Mouse (Mus musculus) layer of hippocampus, postnatal 25 days (tissue): ENCODE measurements at regions not wholly inside any gene's neighbourhood (a gene's known extent, or its start where the extent isn't known, plus 50 kb on each side); places are given as distances from the start of the nearest gene placed in this dataset.
"Not testable (repeated sequence)": the region's sequence is repeated elsewhere in the genome, so short reads cannot be mapped to it uniquely, and the experiment has no call there.

Experiments
- DNase-seq, 2 experiments: peaks; one replicate each; pipeline ENCODE4 v3.0.0; 2022; ENCODE audit warnings: mixed read lengths in 2 of 2, low spot score in 1 of 2; ENCODE audit errors: extremely low spot score in 1 of 2

GRCm38 (mm10) chr7:113010150-113010549 lies 56.4 kb downstream of the Rassf10 start:
- no peak for DNase-seq

GRCm38 (mm10) chr7:113017092-113017755 lies 63.5 kb downstream of the Rassf10 start:
- no peak for DNase-seq

- DNase-seq: no peak
These were observed 67.7 kb downstream of the Rassf10 start for GRCm38 (mm10) chr7:113021412-113021811.

- no peak for DNase-seq
These were observed 68.8 kb downstream of the Rassf10 start for GRCm38 (mm10) chr7:113022516-113022915.

GRCm38 (mm10) chr7:113025758-113026157 lies 72.0 kb downstream of the Rassf10 start:
- no peak for DNase-seq

- DNase-seq: no peak
These were observed 72.7 kb downstream of the Rassf10 start for GRCm38 (mm10) chr7:113026290-113027075.

GRCm38 (mm10) chr7:113027125-113027801 lies 73.5 kb downstream of the Rassf10 start:
- no peak for DNase-seq

- no peak for DNase-seq
These were observed 76.4 kb downstream of the Rassf10 start for GRCm38 (mm10) chr7:113030053-113030752.

- no peak for DNase-seq
These were observed 82.0 kb downstream of the Rassf10 start for GRCm38 (mm10) chr7:113035751-113036150.

GRCm38 (mm10) chr7:113037825-113038613 lies 84.3 kb downstream of the Rassf10 start:
- no peak for DNase-seq

- no peak for DNase-seq
These were observed 85.3 kb downstream of the Rassf10 start for GRCm38 (mm10) chr7:113038906-113039671.

GRCm38 (mm10) chr7:113045613-113046159 lies 91.9 kb downstream of the Rassf10 start:
- not testable (repeated sequence) for DNase-seq

- no peak for DNase-seq
These were observed 92.6 kb downstream of the Rassf10 start for GRCm38 (mm10) chr7:113046406-113046805.

- no peak for DNase-seq
These were observed 93.8 kb downstream of the Rassf10 start for GRCm38 (mm10) chr7:113047583-113047982.

GRCm38 (mm10) chr7:113048097-113048795 lies 94.5 kb downstream of the Rassf10 start:
- no peak for DNase-seq

GRCm38 (mm10) chr7:113049440-113049839 lies 95.7 kb downstream of the Rassf10 start:
- DNase-seq: no peak

- no peak for DNase-seq
These were observed 99.2 kb downstream of the Rassf10 start for GRCm38 (mm10) chr7:113052952-113053351.

- DNase-seq: no peak
These were observed 102.7 kb downstream of the Rassf10 start for GRCm38 (mm10) chr7:113056421-113056820.
